Mouse (Mus musculus): ENCODE results near the gene Ssty2.
"Not testable (repeated sequence)": the region's sequence is repeated elsewhere in the genome, so short reads cannot be mapped to it uniquely, and the experiment has no call there.

Gene Ssty2

DNA sequence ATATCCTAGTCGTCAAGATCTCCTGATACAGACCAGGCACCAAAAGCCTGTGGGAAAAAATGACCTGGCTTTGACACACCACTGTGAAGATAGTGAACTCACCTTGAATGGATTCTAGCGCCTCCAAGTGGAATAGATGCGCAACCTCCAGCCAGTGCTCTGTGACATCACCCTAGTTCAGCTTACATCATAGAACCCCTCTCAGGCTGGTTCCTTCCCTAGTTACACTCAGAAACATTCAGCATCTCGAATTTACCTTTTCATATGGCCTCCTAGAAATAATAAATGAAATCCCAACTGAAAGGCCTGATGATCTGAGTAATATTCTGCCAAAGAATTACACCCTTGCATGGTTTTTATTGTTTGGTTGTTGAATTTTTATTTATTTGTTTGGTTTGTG is at the start of gene Ssty2:
Gene Ssty2 (minus strand): TSS at position 101 of the 400 bp plus-strand sequence.
- DNase-seq (ENCODE audit: low read depth, low spot score) = not testable (repeated sequence)

All from mesoderm, embryonic 11.5 days (tissue).